Mouse (Mus musculus): Measurements from ENCODE around the gene Cers2. TPM values are rescaled to one million over a fixed set of nuclear protein-coding genes. Genes with fewer than 3 reads are reported as not detected.
"Not testable (repeated sequence)": the region's sequence is repeated elsewhere in the genome, so short reads cannot be mapped to it uniquely, and the experiment has no call there.

Cers2 gene
- total RNA-seq, 2 experiments from 2014 or later, result 67.2 to 69.6 TPM

- DNase-seq, result no peak
These were observed 4.5 kb downstream of the Cers2 start for GRCm38 (mm10) chr3:95319110-95319509.

- DNase-seq, result no peak
These were observed 5.4 kb downstream of the Cers2 start for GRCm38 (mm10) chr3:95319701-95320625.

GRCm38 (mm10) chr3:95323429-95323828 is 8.8 kb downstream of the Cers2 start:
- no peak for DNase-seq

GRCm38 (mm10) chr3:95324454-95325144 is 10.0 kb downstream of the Cers2 start:
- DNase-seq, result no peak

- no peak for DNase-seq
These were observed 14.3 kb downstream of the Cers2 start for GRCm38 (mm10) chr3:95328803-95329404.

GRCm38 (mm10) chr3:95331528-95331927 is 16.9 kb downstream of the Cers2 start:
- no peak for DNase-seq

- DNase-seq, result no peak
These were observed 22.8 kb downstream of the Cers2 start for GRCm38 (mm10) chr3:95337345-95337744.

GRCm38 (mm10) chr3:95338251-95338650 is 23.7 kb downstream of the Cers2 start:
- no peak for DNase-seq

- DNase-seq, result not testable (repeated sequence)
These were observed 28.9 kb downstream of the Cers2 start for GRCm38 (mm10) chr3:95343356-95344000.

- DNase-seq, result no peak
These were observed 31.9 kb downstream of the Cers2 start for GRCm38 (mm10) chr3:95346454-95346853.

GRCm38 (mm10) chr3:95348343-95348742 is 33.8 kb downstream of the Cers2 start:
- DNase-seq, result not testable (repeated sequence)

- DNase-seq, result no peak
These were observed 34.9 kb downstream of the Cers2 start for GRCm38 (mm10) chr3:95349491-95349890.

- DNase-seq, result not testable (repeated sequence)
These were observed 41.4 kb downstream of the Cers2 start for GRCm38 (mm10) chr3:95355911-95356544.

GRCm38 (mm10) chr3:95356701-95357449 is 42.3 kb downstream of the Cers2 start, which contains the start of gene Setdb1:
TSS of gene Setdb1 (minus strand) at chr3:95357202.
- DNase-seq, result peak; percentile 97

GRCm38 (mm10) chr3:95357746-95358145 is 43.2 kb downstream of the Cers2 start:
- DNase-seq, result no peak

GRCm38 (mm10) chr3:95360276-95360675 is 45.7 kb downstream of the Cers2 start:
- DNase-seq, result not testable (repeated sequence)

- no peak for DNase-seq
These were observed 55.5 kb downstream of the Cers2 start for GRCm38 (mm10) chr3:95370101-95370500.
